Mouse (Mus musculus) heart, postnatal 0 days (tissue): ENCODE data around the gene Il34.

Experiments used
- CTCF ChIP-seq: IDR thresholded peaks from 2 replicates; pipeline ENCODE4 v1.5.1; 2016; ENCODE audit warnings: antibody characterized with exemption, control low read depth, low read depth
- EP300 ChIP-seq: IDR thresholded peaks from 2 replicates; pipeline ENCODE4 v1.6.1; 2016; ENCODE audit warnings: antibody characterized with exemption, low read depth

DNA sequence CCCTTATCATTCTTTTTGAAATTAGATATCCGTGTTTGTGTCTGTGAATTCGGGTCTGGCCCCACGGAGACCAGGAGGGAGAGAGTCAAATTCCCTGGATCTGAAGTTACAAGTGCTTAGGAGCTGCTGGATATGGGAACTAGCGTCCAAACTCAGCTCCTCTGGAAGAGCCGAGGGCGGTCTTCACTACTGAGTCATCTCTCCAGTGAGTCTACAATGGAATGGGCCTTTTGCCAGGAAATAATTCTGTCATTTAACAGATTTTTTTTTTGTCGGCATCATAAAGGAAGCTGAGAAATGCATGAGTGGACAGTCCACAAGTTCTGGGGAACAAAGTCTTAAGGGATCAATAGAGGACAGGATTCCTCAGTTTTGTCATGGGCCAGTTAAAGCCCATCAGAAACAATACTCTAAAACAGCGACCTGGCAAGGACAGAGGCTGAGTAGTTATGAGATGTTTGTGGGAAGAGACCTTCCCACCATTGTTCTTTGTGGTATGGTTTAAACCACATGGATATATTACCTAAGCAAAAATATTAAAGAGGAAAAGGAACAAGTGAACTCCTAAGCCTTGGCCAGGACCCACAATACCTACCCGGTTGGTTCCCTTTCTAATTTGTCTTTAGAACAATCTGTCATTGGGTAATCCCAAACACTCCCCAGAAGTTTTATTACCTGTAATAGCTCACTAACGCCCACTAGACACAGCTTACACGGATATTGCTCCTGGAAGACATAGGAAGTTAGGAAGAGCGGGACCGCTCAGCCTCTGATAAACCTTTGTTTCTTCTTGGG, 25.6 kb downstream of the Il34 start:
- TF ChIP-seq CTCF (no peak), EP300 (no peak)
